Mouse (Mus musculus) MEL-GATA-1-ER (cell line): ENCODE measurements around the gene Olfr504.
"Not testable (repeated sequence)": the region's sequence is repeated elsewhere in the genome, so short reads cannot be mapped to it uniquely, and the experiment has no call there.

ENCODE experiments used
- DNase-seq: peaks from one replicate; pipeline ENCODE4 v3.0.0-alpha.2; 2012; ENCODE audit warnings: low read depth; ENCODE audit errors: extremely low read depth

The Olfr504 gene

GRCm38 (mm10) chr7:108565693-108566092 is at the start of gene Olfr504:
TSS of gene Olfr504 (minus strand) at chr7:108565793.
- no peak for DNase-seq

- no peak for DNase-seq
These were observed 48.5 kb upstream of the Olfr504 start for GRCm38 (mm10) chr7:108614110-108614509.

- DNase-seq: no peak
These were observed 44.9 kb upstream of the Olfr504 start, which contains the start of gene Olfr506 for GRCm38 (mm10) chr7:108610487-108610886. TSS of gene Olfr506 (plus strand) at chr7:108610787.

- not testable (repeated sequence) for DNase-seq
These were observed 36.3 kb upstream of the Olfr504 start for GRCm38 (mm10) chr7:108601916-108602315.

GRCm38 (mm10) chr7:108589797-108590196 is 24.2 kb upstream of the Olfr504 start:
- no peak for DNase-seq

- DNase-seq: not testable (repeated sequence)
These were observed 21.4 kb downstream of the Olfr504 start, which contains the start of gene Olfr503 for GRCm38 (mm10) chr7:108544227-108544626. TSS of gene Olfr503 (plus strand) at chr7:108544527.

GRCm38 (mm10) chr7:108542416-108542815 is 23.2 kb downstream of the Olfr504 start:
- no peak for DNase-seq

GRCm38 (mm10) chr7:108524965-108525364 is 40.6 kb downstream of the Olfr504 start, which contains the start of gene Olfr502:
TSS of gene Olfr502 (minus strand) at chr7:108525065.
- DNase-seq: no peak
